Mouse (Mus musculus): ENCODE data around the gene Fcer2a.

GRCm38 (mm10) chr8:3655526-3655925, 38.4 kb downstream of the Fcer2a start, which contains the start of gene Retn:
- no peak for TF ChIP-seq POLR2A (IDR thresholded peaks at IDR 0.05; ENCODE audit: extremely low read depth, insufficient read depth, low read length)
- no peak for TF ChIP-seq CTCF (IDR thresholded peaks at IDR 0.05; ENCODE audit: low read depth, low read length)

Data from liver, adult 2 months (tissue).